Comparison of ENCODE assay signal across 19 mouse cellular contexts in the genomic region with DNA sequence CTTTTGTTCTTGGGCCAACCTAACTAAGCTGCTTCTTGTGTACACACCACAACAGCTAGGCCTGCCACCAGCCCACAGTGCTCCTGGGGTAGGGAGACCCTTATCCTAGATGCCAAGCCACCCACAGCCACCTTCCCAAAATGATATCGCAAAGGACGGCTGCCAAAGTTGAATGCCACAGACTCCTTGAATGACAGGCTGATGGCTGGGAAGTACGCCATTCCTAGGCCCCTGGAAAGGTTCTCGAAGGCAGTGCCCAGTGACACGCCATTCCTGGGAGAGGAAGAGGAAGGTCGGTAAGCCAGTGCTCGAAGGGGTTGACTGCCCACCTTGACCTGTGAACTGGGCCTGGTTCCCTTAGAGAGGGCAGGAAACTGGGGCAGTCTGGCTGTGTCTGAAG. TPM values are rescaled to one million over a fixed set of nuclear protein-coding genes. Genes with fewer than 3 reads are reported as not detected.
"Had no signal": no experiment of that assay in that cellular context is flagged by ENCODE, and none has a peak within 500 bp of the region (broad histone marks: within the 10 kb centered on the region; RNA-seq: fewer than 3 reads in every experiment).

No protein-coding gene starts in this region.

- H3K9ac ChIP-seq: lung, embryonic 14.5 days; midbrain, embryonic 12.5 days; neural tube, embryonic 13.5 days; neural tube, embryonic 15.5 days had no signal

- H3K27ac ChIP-seq: midbrain, embryonic 10.5 days; midbrain, embryonic 12.5 days; neural tube, embryonic 13.5 days; neural tube, embryonic 15.5 days had no signal

- H3K4me2 ChIP-seq: lung, embryonic 14.5 days; midbrain, embryonic 12.5 days; neural tube, embryonic 13.5 days; neural tube, embryonic 15.5 days had no signal

- H3K27me3 ChIP-seq: midbrain, embryonic 12.5 days; neural tube, embryonic 13.5 days; neural tube, embryonic 15.5 days had no signal

- H3K4me3 ChIP-seq: midbrain, embryonic 10.5 days; midbrain, embryonic 12.5 days; myocyte; neural tube, embryonic 13.5 days; neural tube, embryonic 15.5 days had no signal

- H3K9me3 ChIP-seq: midbrain, embryonic 10.5 days; midbrain, embryonic 12.5 days; neural tube, embryonic 13.5 days; neural tube, embryonic 15.5 days had no signal

- ATAC-seq: midbrain, embryonic 16.5 days had no signal

- H3K4me1 ChIP-seq: neural tube, embryonic 15.5 days had no signal

- DNase-seq: lung, adult 18-20 months; lung, embryonic 14.5 days; lung, postnatal 10 days; lung, postnatal 4 days; midbrain, embryonic 14.5 days; retina, postnatal 1 day; right cerebral cortex, adult 18-20 months; right cerebral cortex, postnatal 25 days; right cerebral cortex, postnatal 4 days; spleen, adult 18-20 months; thymus, adult 18-20 months; thymus, postnatal 14 days; thymus, postnatal 36 days had no signal

RNA-seq across cellular contexts. Expression of a gene that starts 10.7 kb away (rescaled TPM):
- polyA plus RNA-seq: midbrain, embryonic 14.5 days; midbrain, embryonic 16.5 days; neural tube, embryonic 15.5 days had no signal
